Mouse (Mus musculus) forebrain, embryonic 13.5 days (tissue): ENCODE measurements at regions not wholly inside any gene's neighbourhood (a gene's known extent, or its start where the extent isn't known, plus 50 kb on each side); places are given as distances from the start of the nearest gene placed in this dataset.

Source experiments
- ATAC-seq: fragments of 200-750 bp; cut with Nextera tagmentation; 2 replicates; pipeline ENCODE4 v1.8.0; 2017
- H3K27ac ChIP-seq: fragments of 300-500 bp; sonication (generic); 2 replicates; pipeline ENCODE4 v1.5.1; 2015; ENCODE audit warnings: inconsistent platforms, mild to moderate bottlenecking, moderate library complexity
- H3K27me3 ChIP-seq: fragments of 300-500 bp; sonication (generic); 2 replicates; pipeline ENCODE4 v1.6.1; 2015; ENCODE audit warnings: mild to moderate bottlenecking, inconsistent platforms
- H3K36me3 ChIP-seq: fragments of 300-500 bp; sonication (generic); 2 replicates; pipeline ENCODE4 v1.6.1; 2015; ENCODE audit warnings: mild to moderate bottlenecking, inconsistent platforms; ENCODE audit not compliant: poor library complexity, severe bottlenecking
- H3K4me1 ChIP-seq: fragments of 300-500 bp; sonication (generic); 2 replicates; pipeline ENCODE4 v1.6.1; 2015; ENCODE audit warnings: inconsistent platforms
- H3K4me2 ChIP-seq: fragments of 300-500 bp; sonication (generic); 2 replicates; pipeline ENCODE4 v1.6.1; 2015; ENCODE audit warnings: inconsistent platforms, mild to moderate bottlenecking, moderate library complexity
- H3K4me3 ChIP-seq: fragments of 300-500 bp; sonication (generic); 2 replicates; pipeline ENCODE4 v1.5.1; 2015; ENCODE audit warnings: mild to moderate bottlenecking, inconsistent platforms
- H3K9ac ChIP-seq: fragments of 300-500 bp; sonication (generic); 2 replicates; pipeline ENCODE4 v1.6.1; 2015; ENCODE audit warnings: mild to moderate bottlenecking, inconsistent platforms
- H3K9me3 ChIP-seq: fragments of 300-500 bp; sonication (generic); replicated peaks from 2 replicates; pipeline ENCODE4 v1.6.1; 2016; ENCODE audit warnings: inconsistent platforms
- WGBS: fragments of 180-500 bp; shearing (Covaris S2); methylation state at CpG from one replicate; pipeline ENCODE4 v1.1.7; 2015; 5-methylcytosine and 5-hydroxymethylcytosine counted together

- H3K4me3 ChIP-seq = no peak overlapping the region
- H3K4me2 ChIP-seq = no peak overlapping the region
- no peaks in the 10 kb centered on the region for H3K27me3 ChIP-seq
- WGBS = 24% methylated on average over 4 of the region's 4 CpGs
- no peak overlapping the region for H3K9ac ChIP-seq
- ATAC-seq = no peak
- no peaks in the 10 kb centered on the region for H3K36me3 ChIP-seq
- no peaks in the 10 kb centered on the region for H3K9me3 ChIP-seq
- peaks cover 15% of the 10 kb centered on the region for H3K4me1 ChIP-seq
- H3K27ac ChIP-seq = no peak overlapping the region
Measured at GRCm38 (mm10) chr2:28141975-28142374, 50.8 kb upstream of the Olfm1 start.

DNA sequence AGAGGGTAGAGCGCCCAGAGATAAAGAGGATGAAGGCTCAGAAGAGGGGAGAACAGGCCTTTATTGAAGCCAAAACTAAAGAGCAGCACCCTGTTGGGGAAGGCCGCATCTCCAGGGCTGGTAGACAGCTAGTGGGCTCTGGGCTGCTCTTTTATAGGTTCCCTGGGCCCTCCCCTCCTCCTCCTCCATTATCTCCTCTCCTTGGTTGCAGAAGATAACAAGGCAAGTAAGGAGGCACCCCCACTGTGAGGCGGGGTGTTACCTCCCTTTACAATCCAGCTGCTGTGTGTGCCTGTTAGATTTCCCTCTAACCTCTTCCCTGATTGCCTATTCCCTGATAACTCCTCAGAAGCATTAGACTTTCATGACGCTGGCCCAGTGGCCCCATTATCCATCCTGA lies 51.2 kb upstream of the Olfm1 start:
- WGBS = 29% methylated on average over 4 of the region's 4 CpGs
- peak; percentile 6; the same call in 1 of the 2 replicates for ATAC-seq
- Histone ChIP-seq H3K27ac (no peak overlapping the region), H3K4me1 (peaks cover 15% of the 10 kb centered on the region), H3K27me3 (no peaks in the 10 kb centered on the region), H3K4me3 (no peak overlapping the region), H3K9me3 (no peaks in the 10 kb centered on the region), H3K9ac (no peak overlapping the region), H3K4me2 (no peak overlapping the region), H3K36me3 (no peaks in the 10 kb centered on the region)

- Histone ChIP-seq H3K9me3 (no peaks in the 10 kb centered on the region), H3K27ac (no peak overlapping the region), H3K4me3 (no peak overlapping the region), H3K9ac (no peak overlapping the region), H3K36me3 (no peaks in the 10 kb centered on the region), H3K27me3 (no peaks in the 10 kb centered on the region), H3K4me2 (no peak overlapping the region), H3K4me1 (peaks cover 15% of the 10 kb centered on the region)
- WGBS = 71% methylated on average over 6 of the region's 6 CpGs
- no peak for ATAC-seq
Measured at GRCm38 (mm10) chr2:28138583-28138982, 53.9 kb upstream of the Fcnb start.

GRCm38 (mm10) chr2:28134605-28135004 lies 49.9 kb upstream of the Fcnb start:
- Histone ChIP-seq H3K36me3 (no peaks in the 10 kb centered on the region), H3K4me2 (no peak overlapping the region), H3K4me3 (no peak overlapping the region), H3K4me1 (peaks cover 9% of the 10 kb centered on the region; the same call in 1 of the 2 replicates), H3K27me3 (no peaks in the 10 kb centered on the region), H3K9me3 (no peaks in the 10 kb centered on the region), H3K9ac (no peak overlapping the region), H3K27ac (no peak overlapping the region)
- 90% methylated on average over 1 of the region's 1 CpGs for WGBS
- no peak for ATAC-seq
